Mouse (Mus musculus) adrenal gland, postnatal 25 days (tissue): ENCODE results near the gene Vwa8. TPM values are rescaled to one million over a fixed set of nuclear protein-coding genes. Genes with fewer than 3 reads are reported as not detected.

ENCODE experiments used
- DNase-seq: peaks from one replicate; pipeline ENCODE4 v3.0.0; 2021; ENCODE audit warnings: mixed read lengths
- total RNA-seq: library from RNA; stranded (reverse); gene quantifications from 2 replicates; pipeline ENCODE4 v1.2.3, GENCODE M21; 2021

The Vwa8 gene
- total RNA-seq, 1 experiment from 2014 or later: 144 TPM

GRCm38 (mm10) chr14:79089464-79089863, 240.6 kb downstream of the Vwa8 start:
- peak; percentile 45 for DNase-seq

- DNase-seq: no peak
Measured at GRCm38 (mm10) chr14:79097181-79097580, 248.3 kb downstream of the Vwa8 start.

DNA sequence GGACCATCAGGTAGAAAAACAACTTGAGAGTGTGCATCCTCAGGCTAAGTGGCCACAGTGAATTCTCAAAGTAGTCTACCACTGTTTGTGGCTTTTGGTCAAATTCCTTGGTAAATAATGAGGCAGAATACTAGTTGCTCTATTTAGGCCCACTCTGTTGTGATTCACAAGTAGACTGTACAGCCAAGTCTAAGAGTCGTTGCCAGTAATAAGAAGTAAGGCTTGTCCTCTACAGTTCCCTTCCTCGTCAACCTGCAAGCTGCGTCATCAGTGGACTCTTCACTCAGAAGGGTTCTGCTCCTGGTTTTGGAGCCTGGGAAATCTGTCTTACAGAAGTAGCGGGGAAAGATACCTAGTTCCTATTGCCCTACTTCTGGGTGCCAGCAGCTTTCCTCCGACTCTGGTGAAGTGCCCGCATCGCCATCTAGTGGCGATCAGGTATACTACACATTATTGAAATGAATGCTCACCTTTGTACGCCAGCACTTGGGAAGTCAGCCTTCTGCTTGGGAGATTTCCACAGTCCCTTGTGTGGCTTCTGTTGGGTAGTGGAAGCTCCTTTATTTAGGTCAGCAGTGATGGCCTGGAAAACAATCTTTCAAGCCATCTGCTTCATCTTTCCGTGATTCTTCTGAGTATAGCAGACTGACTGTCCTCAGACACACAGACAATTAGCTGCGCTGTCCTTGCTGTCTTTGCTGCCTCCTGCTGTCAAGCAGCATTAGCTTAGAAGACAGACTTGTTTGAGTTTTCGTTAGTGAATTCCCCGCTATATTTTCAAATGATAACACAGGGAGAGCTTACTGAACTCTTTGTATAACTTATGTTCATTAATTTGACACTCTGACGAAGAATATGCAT, 258.0 kb downstream of the Vwa8 start:
- DNase-seq: peak; percentile 70

DNA sequence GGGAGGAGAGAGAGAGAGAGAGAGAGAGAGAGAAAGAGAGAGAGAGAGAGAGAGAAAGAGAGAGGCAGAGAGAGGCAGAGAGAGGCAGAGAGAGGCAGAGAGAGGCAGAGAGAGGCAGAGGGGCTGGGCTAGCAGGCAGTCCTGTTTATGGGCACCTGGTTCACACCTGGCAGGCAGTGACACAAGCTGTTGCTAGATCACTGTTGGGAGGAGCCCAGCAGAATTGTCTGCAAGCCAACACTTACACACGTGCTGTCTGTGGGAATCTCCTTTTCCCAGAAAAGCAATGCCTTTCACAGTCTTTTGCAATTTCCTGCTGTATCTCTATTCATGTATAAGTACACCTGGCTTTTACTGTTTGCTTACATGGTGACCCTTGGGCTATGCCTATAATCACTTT, 260.5 kb downstream of the Vwa8 start:
- DNase-seq: no peak

- no peak for DNase-seq
Measured at GRCm38 (mm10) chr14:79110012-79110411, 261.2 kb downstream of the Vwa8 start.

GRCm38 (mm10) chr14:79112050-79112449, 263.2 kb downstream of the Vwa8 start:
- no peak for DNase-seq

GRCm38 (mm10) chr14:79114526-79115383, 265.9 kb downstream of the Vwa8 start:
- no peak for DNase-seq

- no peak for DNase-seq
Measured at GRCm38 (mm10) chr14:79118457-79118856, 269.6 kb downstream of the Vwa8 start.

DNA sequence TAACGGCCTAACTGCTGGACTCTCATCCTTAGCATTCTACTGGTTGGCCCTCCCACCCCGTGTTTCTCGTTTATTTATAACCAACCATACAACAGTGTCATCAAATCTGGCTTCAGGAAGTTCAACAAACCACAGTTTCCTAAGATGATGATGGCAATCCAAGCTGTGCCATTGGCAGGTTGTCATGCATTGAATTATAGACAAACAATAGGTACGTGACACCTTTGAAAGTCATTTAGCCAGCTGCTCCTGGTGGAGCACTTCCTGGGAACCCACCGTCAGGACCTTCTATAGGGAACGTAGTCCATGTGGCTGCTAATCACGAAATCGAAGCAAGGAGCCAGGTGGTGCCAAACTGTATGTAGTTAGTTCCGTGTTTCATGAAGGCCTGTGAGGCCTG, 270.5 kb downstream of the Vwa8 start:
- DNase-seq: no peak

GRCm38 (mm10) chr14:79120681-79121080, 271.8 kb downstream of the Vwa8 start:
- DNase-seq: no peak

DNA sequence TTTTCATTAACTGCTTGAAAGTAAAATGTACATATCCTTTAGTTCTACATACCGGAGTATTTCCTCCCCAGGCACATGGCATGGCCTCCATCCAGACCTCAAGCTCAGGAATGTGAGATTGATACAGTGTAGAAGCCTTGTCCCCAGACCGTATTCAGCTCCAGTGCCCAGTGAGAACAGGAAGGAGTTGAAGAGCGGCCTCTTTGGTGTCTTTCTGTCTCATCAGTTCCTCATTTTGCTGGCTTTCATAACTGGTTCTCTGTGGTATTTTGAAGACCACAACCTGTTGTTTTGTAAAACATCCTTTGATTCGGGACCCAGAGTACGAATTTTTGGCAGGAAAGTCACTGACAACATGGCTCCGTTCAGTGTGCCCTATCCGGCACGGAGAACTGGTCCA, 274.6 kb downstream of the Vwa8 start:
- no peak for DNase-seq

GRCm38 (mm10) chr14:79124643-79125042, 275.8 kb downstream of the Vwa8 start:
- no peak for DNase-seq

DNA sequence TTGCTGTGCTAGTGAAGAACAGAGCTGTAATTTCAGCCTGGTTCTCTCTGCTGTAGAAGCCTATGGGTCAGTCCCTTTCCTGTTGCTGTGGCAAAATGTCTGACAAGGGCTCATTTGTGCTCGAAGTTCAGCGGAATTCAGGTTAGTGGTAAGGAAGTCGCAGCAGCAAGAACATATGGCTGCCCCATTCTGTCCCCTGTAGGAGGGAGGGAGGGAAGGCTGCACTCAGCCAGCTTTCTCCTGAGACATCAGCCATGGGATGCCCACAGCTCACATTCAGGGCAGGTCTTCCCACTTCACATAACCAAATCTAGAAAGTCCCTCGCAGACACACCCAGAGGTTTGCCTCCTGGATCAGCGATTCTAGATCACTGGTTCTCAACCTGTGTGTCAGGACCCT, 277.3 kb downstream of the Vwa8 start:
- DNase-seq: no peak

DNA sequence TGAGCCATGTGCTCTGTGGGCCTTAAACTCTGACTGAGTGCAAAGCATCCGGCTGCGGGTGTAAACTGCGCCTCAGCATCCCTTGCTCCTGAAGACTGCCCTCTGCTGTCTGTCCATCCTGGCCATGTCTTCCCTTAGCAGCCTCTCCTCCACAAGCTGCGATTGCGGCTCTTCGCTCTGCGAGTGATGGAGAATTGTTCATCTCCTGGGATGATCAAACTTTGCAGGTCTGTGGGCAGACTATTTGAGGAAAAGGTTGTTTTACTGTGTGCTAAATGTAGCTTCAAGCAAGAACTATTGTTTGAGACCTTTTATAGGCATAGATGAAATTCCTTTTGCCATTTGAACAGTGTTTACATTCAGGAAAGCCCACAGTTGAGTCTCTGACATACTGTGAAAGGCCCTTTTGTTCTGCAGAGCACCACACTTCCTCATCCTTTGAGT, 286.1 kb downstream of the Vwa8 start:
- DNase-seq: no peak

DNA sequence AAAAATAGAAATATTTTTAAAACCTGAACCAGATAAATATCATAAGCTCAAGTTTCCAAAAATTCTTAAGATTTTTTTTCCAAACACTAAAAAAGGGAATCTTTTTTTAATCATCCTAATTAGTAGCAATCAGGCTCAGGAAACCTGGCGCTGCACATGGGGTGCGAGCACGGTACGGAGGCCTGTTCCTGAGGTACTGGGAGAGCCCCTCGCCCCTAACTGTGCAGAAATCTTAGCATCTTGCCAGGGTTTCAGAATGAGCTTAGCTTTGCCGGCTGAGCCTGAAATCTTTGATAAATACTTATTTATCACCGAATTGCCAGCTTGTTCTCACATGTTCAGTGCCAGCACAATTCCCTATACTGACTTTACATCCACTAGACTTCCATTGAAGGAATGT, 286.6 kb downstream of the Vwa8 start:
- DNase-seq: no peak

DNA sequence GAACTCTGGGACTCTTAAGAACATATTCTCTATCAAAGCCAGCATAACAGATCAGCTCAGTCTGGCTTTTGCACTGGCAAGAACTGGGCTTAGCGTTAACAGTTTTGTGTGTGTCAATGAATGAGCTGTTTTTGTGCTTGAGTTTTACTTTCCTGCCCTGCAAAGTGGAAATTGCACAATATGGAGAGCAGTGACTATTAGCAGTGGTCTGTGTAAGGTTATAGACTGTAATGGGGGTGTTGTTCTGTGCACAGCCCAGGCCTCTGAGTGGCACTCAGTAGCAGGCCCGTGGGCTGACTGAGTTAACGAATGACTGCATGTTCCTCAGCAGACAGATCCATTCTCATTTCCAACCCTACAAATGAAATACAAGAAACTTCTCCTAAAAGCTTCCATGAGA, 287.7 kb downstream of the Vwa8 start:
- DNase-seq: no peak

- no peak for DNase-seq
Measured at GRCm38 (mm10) chr14:79137100-79137499, 288.2 kb downstream of the Vwa8 start.

DNA sequence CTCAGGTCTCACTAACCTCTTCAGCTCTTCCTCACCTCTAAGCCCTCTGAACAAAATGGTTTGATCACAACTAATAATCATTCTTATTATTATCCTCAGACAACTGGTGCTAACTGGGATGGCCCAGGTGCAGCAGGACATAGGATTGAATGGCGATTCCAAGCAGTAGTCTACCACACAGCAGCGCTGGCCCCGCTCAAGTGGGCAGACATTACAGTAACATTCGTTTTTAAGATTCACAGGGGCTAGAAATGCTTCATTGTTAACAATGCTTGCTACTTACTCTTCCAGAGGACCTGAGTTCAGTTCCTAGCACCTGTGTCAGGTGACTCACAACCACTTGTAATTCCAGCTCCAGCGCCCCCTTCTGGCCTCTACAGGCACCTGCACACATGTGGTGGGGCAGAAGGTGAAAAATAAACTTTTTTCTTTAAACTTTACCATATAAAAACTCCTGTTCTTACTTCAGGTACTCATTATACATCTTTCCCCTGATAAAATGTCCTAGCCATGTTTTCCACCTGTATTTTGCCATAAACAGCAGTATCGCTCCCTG, 290.3 kb downstream of the Vwa8 start:
- no peak for DNase-seq

DNA sequence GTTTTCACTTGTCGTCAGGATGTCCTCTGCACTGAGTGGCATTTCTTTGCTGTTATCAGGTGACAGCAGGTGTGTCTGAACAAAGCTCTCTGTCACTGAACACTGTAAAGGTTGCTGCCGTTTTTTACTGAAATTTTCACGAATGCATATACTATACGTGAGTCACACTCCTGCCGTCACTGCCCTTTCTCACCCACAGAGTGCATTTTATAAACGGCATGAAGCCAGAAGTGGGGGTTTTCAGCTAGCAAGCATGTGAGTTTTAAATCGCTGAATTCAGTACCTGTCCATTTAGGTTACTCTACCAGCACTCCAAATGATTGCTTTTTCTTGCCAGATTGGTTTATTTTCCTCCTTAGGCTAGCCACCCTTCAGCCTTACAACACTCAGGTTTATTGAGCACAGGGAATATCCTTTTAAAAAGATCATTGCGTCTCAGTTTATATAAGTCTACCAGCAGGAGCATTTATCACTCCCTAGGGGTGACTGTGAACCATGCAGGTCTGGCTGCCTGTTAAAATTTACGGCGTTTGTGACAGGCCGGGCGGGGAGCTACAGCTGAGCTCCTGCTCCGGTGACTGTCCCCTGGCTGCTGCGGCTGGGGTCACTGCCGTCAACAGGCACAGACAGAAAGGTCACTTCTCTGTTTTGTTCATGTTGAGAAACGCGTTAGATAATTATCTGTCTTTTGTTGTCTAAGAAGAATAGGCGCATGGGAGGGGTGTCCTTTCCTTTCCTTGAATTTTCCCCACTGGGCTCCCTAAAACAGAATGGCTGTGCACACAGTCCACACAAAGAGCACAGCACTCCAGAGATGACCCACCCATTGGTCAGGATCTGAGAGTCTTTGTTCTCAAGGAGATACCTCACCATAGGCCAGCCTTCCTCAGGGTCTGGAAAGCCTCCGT, 291.3 kb downstream of the Vwa8 start:
- peak; percentile 62 for DNase-seq

GRCm38 (mm10) chr14:79140826-79141219, 292.0 kb downstream of the Vwa8 start:
- no peak for DNase-seq

GRCm38 (mm10) chr14:79142342-79142741, 293.5 kb downstream of the Vwa8 start:
- DNase-seq: no peak

GRCm38 (mm10) chr14:79143696-79144095, 294.8 kb downstream of the Vwa8 start:
- no peak for DNase-seq
